Mouse (Mus musculus): ENCODE results near the gene Cbln3. TPM values are rescaled to one million over a fixed set of nuclear protein-coding genes. Genes with fewer than 3 reads are reported as not detected.

Gene Cbln3
- total and polyA plus RNA-seq, 2 experiments from 2014 or later, result 0.68 to 0.73 TPM

- Histone ChIP-seq H3K36me3 (replicated peaks; ENCODE audit: control insufficient read depth, insufficient read depth, low read length) (no peaks in the 10 kb centered on the region), H3K4me3 (ENCODE audit: low read depth, low read length) (no peak overlapping the region), H3K27me3 (ENCODE audit: control insufficient read depth, insufficient read depth, low read length) (no peaks in the 10 kb centered on the region), H3K4me2 (ENCODE audit: low read depth, low read length) (no peak overlapping the region), H3K9me3 (replicated peaks; ENCODE audit: control insufficient read depth, low read length) (no peaks in the 10 kb centered on the region), H3K9ac (replicated peaks; ENCODE audit: low read depth, low read length) (no peak overlapping the region), H3K4me1 (ENCODE audit: control insufficient read depth, insufficient read depth) (no peaks in the 10 kb centered on the region), H3K27ac (ENCODE audit: low read depth) (no peak overlapping the region)
- ATAC-seq (ENCODE audit: insufficient read depth, low read depth), result no peak
- WGBS, result 59% methylated on average over 9 of the region's 9 CpGs
- DNase-seq (ENCODE audit: low spot score), result no peak
- TF ChIP-seq CTCF (IDR thresholded peaks at IDR 0.05; ENCODE audit: low read depth), result no peak
- no peak for TF ChIP-seq EP300 (IDR thresholded peaks at IDR 0.05; ENCODE audit: low read depth)
Measured at GRCm38 (mm10) chr14:55845506-55846294, 38.5 kb downstream of the Cbln3 start.

GRCm38 (mm10) chr14:55842794-55843193, 41.4 kb downstream of the Cbln3 start:
- Histone ChIP-seq H3K9me3 (replicated peaks; ENCODE audit: control insufficient read depth, low read length) (no peaks in the 10 kb centered on the region), H3K4me2 (ENCODE audit: low read depth, low read length) (no peak overlapping the region), H3K27me3 (ENCODE audit: control insufficient read depth, insufficient read depth, low read length) (no peaks in the 10 kb centered on the region), H3K4me1 (ENCODE audit: control insufficient read depth, insufficient read depth) (no peaks in the 10 kb centered on the region), H3K4me3 (ENCODE audit: low read depth, low read length) (no peak overlapping the region), H3K27ac (ENCODE audit: low read depth) (no peak overlapping the region), H3K9ac (replicated peaks; ENCODE audit: low read depth, low read length) (no peak overlapping the region), H3K36me3 (replicated peaks; ENCODE audit: control insufficient read depth, insufficient read depth, low read length) (no peaks in the 10 kb centered on the region)
- ATAC-seq (ENCODE audit: insufficient read depth, low read depth), result no peak
- 72% methylated on average over 4 of the region's 4 CpGs for WGBS
- DNase-seq (ENCODE audit: low spot score), result no peak
- TF ChIP-seq CTCF (IDR thresholded peaks at IDR 0.05; ENCODE audit: low read depth) (0 out of 2 replicates have a peak, but pooled peaks have one; percentile 9), EP300 (IDR thresholded peaks at IDR 0.05; ENCODE audit: low read depth) (no peak)

GRCm38 (mm10) chr14:55840853-55841366, 43.3 kb downstream of the Cbln3 start:
- no peaks in the 10 kb centered on the region for H3K9me3 ChIP-seq (replicated peaks; ENCODE audit: control insufficient read depth, low read length)
- no peak overlapping the region for H3K9ac ChIP-seq (replicated peaks; ENCODE audit: low read depth, low read length)
- DNase-seq (ENCODE audit: low spot score), result no peak
- no peak overlapping the region for H3K4me2 ChIP-seq (ENCODE audit: low read depth, low read length)
- H3K27ac ChIP-seq (ENCODE audit: low read depth), result no peak overlapping the region
- H3K4me1 ChIP-seq (ENCODE audit: control insufficient read depth, insufficient read depth), result no peaks in the 10 kb centered on the region
- H3K27me3 ChIP-seq (ENCODE audit: control insufficient read depth, insufficient read depth, low read length), result no peaks in the 10 kb centered on the region
- H3K4me3 ChIP-seq (ENCODE audit: low read depth, low read length), result no peak overlapping the region
- H3K36me3 ChIP-seq (replicated peaks; ENCODE audit: control insufficient read depth, insufficient read depth, low read length), result no peaks in the 10 kb centered on the region
- TF ChIP-seq EP300 (IDR thresholded peaks at IDR 0.05; ENCODE audit: low read depth) (no peak), CTCF (IDR thresholded peaks at IDR 0.05; ENCODE audit: low read depth) (no peak)
- ATAC-seq (ENCODE audit: insufficient read depth, low read depth), result no peak
- WGBS, result 65% methylated on average over 4 of the region's 4 CpGs

GRCm38 (mm10) chr14:55838740-55839139, 45.5 kb downstream of the Cbln3 start:
- H3K9me3 ChIP-seq (replicated peaks; ENCODE audit: control insufficient read depth, low read length), result no peaks in the 10 kb centered on the region
- TF ChIP-seq CTCF (IDR thresholded peaks at IDR 0.05; ENCODE audit: low read depth), result peak; percentile 24; the same call in 1 of the 2 replicates
- no peak for TF ChIP-seq EP300 (IDR thresholded peaks at IDR 0.05; ENCODE audit: low read depth)
- H3K27ac ChIP-seq (ENCODE audit: low read depth), result no peak overlapping the region
- ATAC-seq (ENCODE audit: insufficient read depth, low read depth) (no peak), DNase-seq (ENCODE audit: low spot score) (no peak)
- no peak overlapping the region for H3K4me3 ChIP-seq (ENCODE audit: low read depth, low read length)
- H3K9ac ChIP-seq (replicated peaks; ENCODE audit: low read depth, low read length), result no peak overlapping the region
- no peaks in the 10 kb centered on the region for H3K36me3 ChIP-seq (replicated peaks; ENCODE audit: control insufficient read depth, insufficient read depth, low read length)
- WGBS, result 82% methylated on average over 4 of the region's 4 CpGs
- H3K4me1 ChIP-seq (ENCODE audit: control insufficient read depth, insufficient read depth), result 0 out of 2 replicates have a peak, but pooled peaks cover 4% of the 10 kb centered on the region
- H3K27me3 ChIP-seq (ENCODE audit: control insufficient read depth, insufficient read depth, low read length), result no peaks in the 10 kb centered on the region
- no peak overlapping the region for H3K4me2 ChIP-seq (ENCODE audit: low read depth, low read length)

- H3K9ac ChIP-seq (replicated peaks; ENCODE audit: low read depth, low read length), result no peak overlapping the region
- H3K27me3 ChIP-seq (ENCODE audit: control insufficient read depth, insufficient read depth, low read length), result no peaks in the 10 kb centered on the region
- no peak overlapping the region for H3K4me3 ChIP-seq (ENCODE audit: low read depth, low read length)
- no peak overlapping the region for H3K27ac ChIP-seq (ENCODE audit: low read depth)
- H3K4me1 ChIP-seq (ENCODE audit: control insufficient read depth, insufficient read depth), result 0 out of 2 replicates have a peak, but pooled peaks cover 4% of the 10 kb centered on the region
- no peaks in the 10 kb centered on the region for H3K36me3 ChIP-seq (replicated peaks; ENCODE audit: control insufficient read depth, insufficient read depth, low read length)
- H3K4me2 ChIP-seq (ENCODE audit: low read depth, low read length), result no peak overlapping the region
- 85% methylated on average over 4 of the region's 5 CpGs for WGBS
- no peak for DNase-seq (ENCODE audit: low spot score)
- TF ChIP-seq EP300 (IDR thresholded peaks at IDR 0.05; ENCODE audit: low read depth) (no peak), CTCF (IDR thresholded peaks at IDR 0.05; ENCODE audit: low read depth) (no peak)
- H3K9me3 ChIP-seq (replicated peaks; ENCODE audit: control insufficient read depth, low read length), result no peaks in the 10 kb centered on the region
- no peak for ATAC-seq (ENCODE audit: insufficient read depth, low read depth)
Measured at GRCm38 (mm10) chr14:55838312-55838711, 45.9 kb downstream of the Cbln3 start.
